Mouse (Mus musculus) liver, embryonic 14.5 days (tissue): ENCODE measurements around the gene Zfp827.

Source experiments
- CTCF ChIP-seq: IDR thresholded peaks from 2 replicates; pipeline ENCODE4 v1.5.1; 2016; ENCODE audit warnings: antibody characterized with exemption, low read depth, control low read depth
- EP300 ChIP-seq: IDR thresholded peaks from 2 replicates; pipeline ENCODE4 v1.6.1; 2016; ENCODE audit warnings: antibody characterized with exemption, low read depth

DNA sequence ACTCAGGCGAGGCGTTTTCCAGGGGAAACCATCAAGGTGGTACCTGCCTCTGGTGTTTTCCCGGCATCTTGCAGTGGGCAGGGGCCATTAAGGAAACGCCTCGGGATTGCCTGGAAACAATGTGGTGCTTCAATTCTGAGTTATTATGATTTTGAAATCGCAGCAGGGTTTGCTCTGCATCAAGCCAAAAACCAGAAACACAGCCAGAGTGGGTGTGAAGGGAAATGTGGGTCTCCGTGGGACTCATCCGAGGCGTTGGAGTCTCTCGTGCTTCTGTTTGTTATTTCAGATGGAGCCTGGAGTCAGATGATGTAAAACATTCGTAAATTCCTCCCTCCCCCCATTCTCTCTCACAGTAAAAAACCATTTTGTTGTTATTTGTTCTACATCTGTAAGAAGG lies 113.4 kb downstream of the Zfp827 start:
- TF ChIP-seq EP300 (no peak), CTCF (no peak)
